Mouse (Mus musculus) small intestine, adult 2 months (tissue): ENCODE results near the gene Cmbl.

ENCODE experiments used
- CTCF ChIP-seq: fragments of 200-500 bp; IDR thresholded peaks from 2 replicates; pipeline ENCODE4 v1.5.1; 2012; ENCODE audit warnings: low read depth, mild to moderate bottlenecking, control low read depth, inconsistent platforms, low read length, moderate library complexity, mixed read lengths; ENCODE audit not compliant: insufficient replicate concordance, insufficient read length; ENCODE audit errors: extremely low read depth
- POLR2A ChIP-seq: fragments of 200-500 bp; IDR thresholded peaks from 2 replicates; pipeline ENCODE4 v1.6.1; 2012; ENCODE audit warnings: low read depth, mild to moderate bottlenecking, control low read depth, inconsistent platforms, low read length, moderate library complexity

- TF ChIP-seq POLR2A (no peak), CTCF (no peak)
Measured at GRCm38 (mm10) chr15:31533529-31533928, 31.7 kb upstream of the Cmbl start.
